Mouse (Mus musculus) heart, embryonic 14.5 days (tissue): Measurements from ENCODE around the gene Ltbp3. TPM values are rescaled to one million over a fixed set of nuclear protein-coding genes. Genes with fewer than 3 reads are reported as not detected.

Experiments
- ATAC-seq: fragments of 200-750 bp; cut with Nextera tagmentation; 2 replicates; pipeline ENCODE4 v1.8.0; 2017; ENCODE audit warnings: low read depth, moderate TSS enrichment; ENCODE audit not compliant: insufficient number of reproducible peaks, insufficient read depth, low FRiP score
- H3K27ac ChIP-seq, 2 experiments: fragments of 200-500 bp in 1 of 2; fragments of 300-500 bp in 1 of 2; sonication (generic) in 1 of 2; replicated peaks in 1 of 2; 2 replicates each; pipeline ENCODE4 v1.5.1; 2012 to 2014; ENCODE audit warnings: low read depth in 2 of 2, low read length in 2 of 2, control low read depth in 1 of 2, mild to moderate bottlenecking in 1 of 2, mixed read lengths in 1 of 2; ENCODE audit not compliant: control insufficient read depth in 1 of 2, insufficient read depth in 1 of 2
- H3K27me3 ChIP-seq: fragments of 300-500 bp; sonication (generic); 2 replicates; pipeline ENCODE4 v1.6.1; 2014; ENCODE audit warnings: mild to moderate bottlenecking, low read length, control low read depth; ENCODE audit not compliant: control insufficient read depth, insufficient read depth
- H3K36me3 ChIP-seq: fragments of 300-500 bp; sonication (generic); 2 replicates; pipeline ENCODE4 v1.6.1; 2014; ENCODE audit warnings: mild to moderate bottlenecking, control low read depth, low read length, mixed read lengths; ENCODE audit not compliant: control insufficient read depth, insufficient read depth
- H3K4me1 ChIP-seq, 2 experiments: fragments of 200-500 bp in 1 of 2; fragments of 300-500 bp in 1 of 2; sonication (generic) in 1 of 2; 2 replicates each; pipeline ENCODE4 v1.6.1; 2012 to 2014; ENCODE audit warnings: low read length in 2 of 2, control low read depth in 1 of 2, mixed read lengths in 1 of 2; ENCODE audit not compliant: control insufficient read depth in 2 of 2, insufficient read depth in 2 of 2
- H3K4me2 ChIP-seq: fragments of 300-500 bp; sonication (generic); 2 replicates; pipeline ENCODE4 v1.6.1; 2014; ENCODE audit warnings: mild to moderate bottlenecking, low read length
- H3K4me3 ChIP-seq, 2 experiments: fragments of 200-500 bp in 1 of 2; fragments of 300-500 bp in 1 of 2; sonication (generic) in 1 of 2; 2 replicates each; pipeline ENCODE4 v1.5.1; 2012 to 2014; ENCODE audit warnings: low read length in 2 of 2, mild to moderate bottlenecking in 2 of 2, control low read depth in 1 of 2, low read depth in 1 of 2, moderate library complexity in 1 of 2; ENCODE audit not compliant: control insufficient read depth in 1 of 2, insufficient read depth in 1 of 2
- H3K9ac ChIP-seq: fragments of 300-500 bp; sonication (generic); 2 replicates; pipeline ENCODE4 v1.6.1; 2014; ENCODE audit warnings: mild to moderate bottlenecking, low read length
- H3K9me3 ChIP-seq: fragments of 300-500 bp; sonication (generic); 2 replicates; pipeline ENCODE4 v1.6.1; 2016; ENCODE audit warnings: low read length, control low read depth; ENCODE audit not compliant: control insufficient read depth
- WGBS: fragments of 180-500 bp; shearing (Covaris S2); extraction: QIAGEN DNeasy Blood & Tissue Kit; methylation state at CpG from one replicate; pipeline ENCODE4 v1.1.7; 2014; 5-methylcytosine and 5-hydroxymethylcytosine counted together
- polyA plus RNA-seq: library from polyadenylated mRNA; unstranded; fragments of >200 nt; fragmentation: Nextera tagmentation; extraction: Ambion mirVana; gene quantifications from 2 replicates; pipeline ENCODE4 v1.2.1, GENCODE M21; 2014

Ltbp3 gene
- polyA plus RNA-seq, 1 experiment from 2014 or later = 35.7 TPM

DNA sequence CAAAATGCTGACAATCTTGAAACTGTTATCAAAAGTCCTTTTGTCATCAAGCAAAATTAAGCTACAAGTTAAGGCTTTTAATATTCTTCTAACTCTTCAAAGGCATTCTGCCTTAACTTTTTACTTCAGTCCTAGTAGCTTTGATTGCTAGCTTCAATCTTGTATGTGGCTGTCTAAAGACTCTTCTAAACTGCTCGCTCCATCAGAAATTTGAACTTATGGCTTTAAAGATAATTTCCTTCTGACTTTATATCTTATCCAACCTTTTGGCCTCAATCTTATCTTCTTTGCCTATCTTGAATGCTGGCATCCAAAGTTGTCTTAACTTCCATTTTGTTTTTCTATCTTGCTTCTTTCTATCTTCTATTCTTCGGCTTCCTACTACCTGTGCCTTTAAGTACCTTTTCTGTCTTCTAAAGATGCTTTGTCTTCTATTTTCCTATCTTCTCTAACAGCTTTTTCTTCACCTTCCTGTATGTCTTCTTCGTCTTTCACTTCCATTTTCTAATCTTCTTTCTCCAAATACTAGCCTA lies 60.8 kb downstream of the Ltbp3 start:
- peak overlapping the region; percentile 68 to 76 for H3K4me3 ChIP-seq
- peak overlapping the region; percentile 89 to 100 for H3K27ac ChIP-seq
- no peak for ATAC-seq
- H3K9ac ChIP-seq = peak overlapping the region; percentile 97
- peaks cover 25 to 33% of the 10 kb centered on the region in 2 experiments for H3K4me1 ChIP-seq
- H3K27me3 ChIP-seq = no peaks in the 10 kb centered on the region
- H3K9me3 ChIP-seq = no peaks in the 10 kb centered on the region
- peaks cover 43% of the 10 kb centered on the region for H3K36me3 ChIP-seq
- H3K4me2 ChIP-seq = peak overlapping the region; percentile 95
- under 1% methylated on average over 3 of the region's 3 CpGs for WGBS

DNA sequence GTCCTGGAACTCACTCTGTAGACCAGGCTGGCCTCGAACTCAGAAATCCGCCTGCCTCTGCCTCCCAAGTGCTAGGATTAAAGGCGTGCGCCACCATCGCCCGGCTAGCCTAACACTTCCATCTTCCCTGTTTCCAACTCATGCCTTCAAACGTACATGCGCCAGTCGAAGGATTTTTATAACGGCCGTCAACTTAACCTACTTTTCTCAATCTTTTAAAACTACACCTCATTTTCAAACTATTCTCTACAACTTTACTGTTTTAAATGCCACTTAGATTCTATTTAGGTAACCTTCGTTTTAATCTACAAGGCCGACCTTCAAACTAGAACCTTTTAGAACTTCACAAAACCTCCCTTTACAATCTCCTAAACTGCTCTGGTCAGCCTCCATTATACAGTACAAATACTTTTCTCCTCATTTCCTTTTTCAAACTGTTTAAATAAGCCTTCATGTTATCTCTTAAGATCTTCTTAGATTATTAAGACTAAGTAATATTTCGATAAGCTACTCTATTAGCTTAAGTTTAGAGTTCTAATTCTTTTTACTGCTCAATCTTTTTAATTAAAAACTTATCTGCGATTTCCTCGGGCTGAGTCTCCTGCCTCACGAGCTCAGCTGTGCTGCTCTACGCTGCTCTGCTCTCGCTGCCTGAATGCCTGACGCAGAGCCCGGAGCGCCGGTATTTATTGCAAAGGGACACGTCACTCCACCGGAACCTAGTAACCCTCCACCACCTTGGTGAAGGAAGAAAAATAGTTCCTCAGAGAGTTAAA lies 61.5 kb downstream of the Ltbp3 start:
- Histone ChIP-seq H3K9ac (peak overlapping the region; percentile 97), H3K4me3 (peak overlapping the region; percentile 68 to 76), H3K4me1 (peaks cover 29 to 35% of the 10 kb centered on the region in 2 experiments), H3K36me3 (peaks cover 36% of the 10 kb centered on the region), H3K27ac (peak overlapping the region; percentile 99 to 100), H3K9me3 (no peaks in the 10 kb centered on the region), H3K4me2 (peak overlapping the region; percentile 95), H3K27me3 (no peaks in the 10 kb centered on the region)
- no peak for ATAC-seq
- WGBS = under 1% methylated on average over 25 of the region's 25 CpGs

GRCm38 (mm10) chr19:5802787-5803040 lies 62.0 kb downstream of the Ltbp3 start:
- Histone ChIP-seq H3K4me1 (peaks cover 29 to 38% of the 10 kb centered on the region in 2 experiments), H3K27ac (peak overlapping the region; percentile 99 to 100), H3K36me3 (peaks cover 30% of the 10 kb centered on the region), H3K27me3 (no peaks in the 10 kb centered on the region), H3K9ac (peak overlapping the region; percentile 85), H3K4me2 (peak overlapping the region; percentile 71), H3K9me3 (no peaks in the 10 kb centered on the region), H3K4me3 (peak overlapping the region; percentile 69 to 76)
- 1% methylated on average over 4 of the region's 4 CpGs for WGBS
- ATAC-seq = no peak

DNA sequence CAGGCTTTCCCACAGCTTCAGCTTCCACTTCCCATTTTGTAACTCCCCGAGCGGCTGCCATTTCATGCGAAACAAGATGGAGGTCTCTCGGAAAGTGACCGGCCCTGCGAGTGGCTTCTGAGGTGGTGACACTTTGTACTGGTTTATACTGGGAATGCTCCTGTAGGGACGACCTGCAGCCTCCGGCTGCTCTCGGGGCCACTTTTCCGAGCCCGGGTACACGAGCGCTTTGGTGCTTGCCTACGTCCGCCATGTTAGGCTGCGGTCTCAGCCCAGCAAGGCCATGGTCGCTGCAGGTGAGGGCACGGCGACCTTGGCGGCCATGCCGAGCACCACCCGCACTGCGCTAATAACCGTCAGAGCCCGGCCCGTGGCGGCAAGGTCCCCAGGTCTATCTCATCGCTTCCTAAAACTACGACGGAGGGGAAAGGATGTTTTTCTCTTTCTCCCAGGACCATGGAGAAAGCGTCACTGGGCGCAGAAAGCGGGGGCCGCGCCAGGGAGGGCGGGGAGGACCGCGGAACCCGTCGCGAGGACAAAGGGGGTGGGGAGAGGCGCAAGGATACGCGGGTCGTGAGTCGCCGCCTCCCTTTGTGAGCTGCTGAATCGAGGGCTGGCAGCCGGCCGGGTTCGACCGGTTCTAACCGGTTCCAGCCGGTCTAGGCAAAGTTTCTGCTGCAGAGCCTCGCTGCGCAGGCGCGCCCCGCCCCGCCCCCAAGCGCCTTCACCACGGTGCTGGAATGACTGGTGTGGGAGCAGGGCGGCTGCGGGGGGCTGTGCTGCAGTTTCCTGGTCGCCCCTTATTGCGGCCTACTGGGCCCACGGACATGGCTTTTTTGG lies 62.6 kb downstream of the Ltbp3 start:
- H3K4me3 ChIP-seq = peak overlapping the region; percentile 69 to 76
- peak overlapping the region; percentile 99 to 100 for H3K27ac ChIP-seq
- H3K36me3 ChIP-seq = peaks cover 25% of the 10 kb centered on the region
- peak overlapping the region; percentile 85 for H3K9ac ChIP-seq
- no peaks in the 10 kb centered on the region for H3K27me3 ChIP-seq
- under 1% methylated on average over 66 of the region's 67 CpGs for WGBS
- no peaks in the 10 kb centered on the region for H3K9me3 ChIP-seq
- peak overlapping the region; percentile 71 for H3K4me2 ChIP-seq
- peaks cover 29 to 39% of the 10 kb centered on the region in 2 experiments for H3K4me1 ChIP-seq
- ATAC-seq = peak; percentile 92

DNA sequence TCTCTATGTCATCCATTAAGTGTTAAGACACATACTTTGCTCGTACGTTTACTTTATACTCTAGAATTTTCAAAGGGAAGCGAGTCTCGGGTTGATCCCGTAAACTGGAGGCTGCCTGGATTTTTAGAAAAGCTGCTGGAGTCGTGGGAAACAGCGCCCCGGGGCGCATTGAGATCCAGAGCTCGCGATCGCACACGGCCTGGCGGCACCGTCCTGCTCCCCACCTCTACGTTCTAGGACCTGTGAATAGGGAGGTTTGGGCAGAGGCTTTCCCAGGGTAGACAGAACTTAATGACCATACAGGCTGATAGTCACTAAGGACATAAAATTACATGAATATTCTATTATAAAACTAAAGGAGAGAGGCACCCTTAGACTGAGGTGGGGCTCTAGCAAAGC lies 63.2 kb downstream of the Ltbp3 start:
- Histone ChIP-seq H3K9ac (peak overlapping the region; percentile 84), H3K4me2 (peak overlapping the region; percentile 71), H3K36me3 (peaks cover 19% of the 10 kb centered on the region), H3K4me3 (peak overlapping the region; percentile 24 to 76), H3K4me1 (peaks cover 35 to 45% of the 10 kb centered on the region in 2 experiments), H3K27me3 (no peaks in the 10 kb centered on the region), H3K27ac (peak overlapping the region; percentile 97 to 100), H3K9me3 (no peaks in the 10 kb centered on the region)
- ATAC-seq = no peak
- 1% methylated on average over 16 of the region's 16 CpGs for WGBS

- ATAC-seq = no peak
- H3K9me3 ChIP-seq = no peaks in the 10 kb centered on the region
- H3K27ac ChIP-seq = peak overlapping the region; percentile 97 to 100
- no peak overlapping the region; a peak in 1 of 4 replicates for H3K4me3 ChIP-seq
- H3K4me2 ChIP-seq = peak overlapping the region; percentile 71
- H3K9ac ChIP-seq = peak overlapping the region; percentile 84
- no peaks in the 10 kb centered on the region for H3K27me3 ChIP-seq
- peaks cover 15% of the 10 kb centered on the region for H3K36me3 ChIP-seq
- H3K4me1 ChIP-seq = peaks cover 39 to 49% of the 10 kb centered on the region in 2 experiments
- whole genome bisulfite sequencing = 32% methylated on average over 8 of the region's 8 CpGs
Measured at GRCm38 (mm10) chr19:5804371-5804899, 63.7 kb downstream of the Ltbp3 start.

- H3K36me3 ChIP-seq = no peaks in the 10 kb centered on the region
- WGBS = 8% methylated on average over 8 of the region's 8 CpGs
- H3K9me3 ChIP-seq = no peaks in the 10 kb centered on the region
- no peak for ATAC-seq
- peak overlapping the region; percentile 23 for H3K4me2 ChIP-seq
- H3K27ac ChIP-seq = peak overlapping the region; percentile 80 to 89
- H3K4me1 ChIP-seq = peaks cover 57 to 67% of the 10 kb centered on the region in 2 experiments
- H3K9ac ChIP-seq = peak overlapping the region; percentile 52
- H3K27me3 ChIP-seq = no peaks in the 10 kb centered on the region
- no peak overlapping the region for H3K4me3 ChIP-seq
Measured at GRCm38 (mm10) chr19:5806051-5806808, 65.5 kb downstream of the Ltbp3 start.
